Mouse (Mus musculus) embryonic facial prominence, embryonic 14.5 days (tissue): ENCODE data around the gene Wbp11. TPM values are rescaled to one million over a fixed set of nuclear protein-coding genes. Genes with fewer than 3 reads are reported as not detected.

Source experiments
- ATAC-seq: fragments of 200-750 bp; cut with Nextera tagmentation; 2 replicates; pipeline ENCODE4 v1.8.0; 2017; ENCODE audit warnings: low read depth, moderate number of reproducible peaks, moderate TSS enrichment
- DNase-seq: peaks from one replicate; pipeline ENCODE4 v3.0.0-alpha.2; 2015; ENCODE audit warnings: low spot score
- H3K27ac ChIP-seq: fragments of 300-500 bp; sonication (generic); replicated peaks from 2 replicates; pipeline ENCODE4 v1.5.1; 2014; ENCODE audit warnings: low read depth, mild to moderate bottlenecking, low read length, moderate library complexity
- H3K27me3 ChIP-seq: fragments of 300-500 bp; sonication (generic); replicated peaks from 2 replicates; pipeline ENCODE4 v1.6.1; 2014; ENCODE audit warnings: low read length; ENCODE audit not compliant: control insufficient read depth, insufficient read depth
- H3K36me3 ChIP-seq: fragments of 300-500 bp; sonication (generic); 2 replicates; pipeline ENCODE4 v1.6.1; 2014; ENCODE audit warnings: low read length, mixed read lengths; ENCODE audit not compliant: control insufficient read depth, insufficient read depth
- H3K4me1 ChIP-seq: fragments of 300-500 bp; sonication (generic); 2 replicates; pipeline ENCODE4 v1.6.1; 2014; ENCODE audit warnings: antibody characterized with exemption, low read length; ENCODE audit not compliant: control insufficient read depth, insufficient read depth
- H3K4me2 ChIP-seq: fragments of 300-500 bp; sonication (generic); 2 replicates; pipeline ENCODE4 v1.6.1; 2014; ENCODE audit warnings: low read depth, mild to moderate bottlenecking, low read length, moderate library complexity, mixed read lengths
- H3K4me3 ChIP-seq: fragments of 300-500 bp; sonication (generic); 2 replicates; pipeline ENCODE4 v1.5.1; 2014; ENCODE audit warnings: low read depth, mild to moderate bottlenecking, low read length
- H3K9ac ChIP-seq: fragments of 300-500 bp; sonication (generic); 2 replicates; pipeline ENCODE4 v1.6.1; 2014; ENCODE audit warnings: low read depth, mild to moderate bottlenecking, low read length, moderate library complexity, mixed read lengths
- H3K9me3 ChIP-seq: fragments of 300-500 bp; sonication (generic); 2 replicates; pipeline ENCODE4 v1.6.1; 2016; ENCODE audit warnings: low read length; ENCODE audit not compliant: control insufficient read depth
- WGBS: fragments of 180-500 bp; shearing (Covaris S2); extraction: QIAGEN DNeasy Blood & Tissue Kit; methylation state at CpG from one replicate; pipeline ENCODE4 v1.1.7; 2014; 5-methylcytosine and 5-hydroxymethylcytosine counted together
- polyA plus RNA-seq: library from polyadenylated mRNA; unstranded; fragments of >200 nt; fragmentation: Nextera tagmentation; extraction: Ambion mirVana; gene quantifications from 2 replicates; pipeline ENCODE4 v1.2.1, GENCODE M21; 2014

Gene Wbp11
- polyA plus RNA-seq, 1 experiment from 2014 or later: 94.7 TPM

DNA sequence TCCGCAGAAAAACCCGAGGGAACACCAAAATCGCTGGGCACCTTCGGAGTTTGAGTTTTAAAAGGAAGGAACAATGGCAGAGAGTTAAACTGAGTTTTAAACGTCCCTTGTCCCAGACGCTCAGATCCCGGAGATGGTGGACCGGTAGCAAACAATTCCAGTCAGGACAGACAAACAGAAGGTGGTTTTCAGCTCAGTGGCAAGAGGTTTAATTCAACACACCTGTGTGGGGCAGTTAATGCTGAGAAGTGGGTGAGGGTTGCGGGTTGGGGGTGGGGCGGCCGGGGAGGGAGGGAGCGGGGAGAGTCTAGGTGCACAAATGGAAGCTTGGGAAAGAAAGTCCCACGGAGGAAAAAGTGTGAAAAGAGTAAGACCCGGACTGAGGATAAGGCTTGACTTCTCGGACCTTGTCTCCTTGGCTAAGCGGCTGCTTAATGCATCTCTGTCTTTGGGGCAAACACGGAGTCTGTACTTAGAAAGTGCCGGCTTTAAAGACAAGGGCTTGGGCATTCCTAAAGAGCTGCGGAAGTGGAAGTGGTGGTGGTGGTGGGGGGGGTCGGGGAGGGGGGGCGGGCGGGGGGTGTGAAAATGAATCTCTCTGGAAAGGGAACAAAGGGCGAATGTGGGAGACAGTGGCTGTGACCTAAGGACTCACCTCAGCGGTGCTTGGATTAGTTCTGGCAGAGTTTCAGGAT, 34.1 kb downstream of the Wbp11 start:
- peak overlapping the region; percentile 64 for H3K9ac ChIP-seq
- H3K4me1 ChIP-seq: peaks cover 9% of the 10 kb centered on the region
- no peak overlapping the region for H3K27ac ChIP-seq
- DNase-seq (no peak), ATAC-seq (0 out of 2 replicates have a peak, but pooled peaks have one; percentile 15)
- peaks cover 14% of the 10 kb centered on the region; the same call in 1 of the 2 replicates for H3K27me3 ChIP-seq
- H3K9me3 ChIP-seq: no peaks in the 10 kb centered on the region
- peak overlapping the region; percentile 86 for H3K4me2 ChIP-seq
- no peaks in the 10 kb centered on the region for H3K36me3 ChIP-seq
- H3K4me3 ChIP-seq: peak overlapping the region; percentile 39
- WGBS: under 1% methylated on average over 23 of the region's 24 CpGs

DNA sequence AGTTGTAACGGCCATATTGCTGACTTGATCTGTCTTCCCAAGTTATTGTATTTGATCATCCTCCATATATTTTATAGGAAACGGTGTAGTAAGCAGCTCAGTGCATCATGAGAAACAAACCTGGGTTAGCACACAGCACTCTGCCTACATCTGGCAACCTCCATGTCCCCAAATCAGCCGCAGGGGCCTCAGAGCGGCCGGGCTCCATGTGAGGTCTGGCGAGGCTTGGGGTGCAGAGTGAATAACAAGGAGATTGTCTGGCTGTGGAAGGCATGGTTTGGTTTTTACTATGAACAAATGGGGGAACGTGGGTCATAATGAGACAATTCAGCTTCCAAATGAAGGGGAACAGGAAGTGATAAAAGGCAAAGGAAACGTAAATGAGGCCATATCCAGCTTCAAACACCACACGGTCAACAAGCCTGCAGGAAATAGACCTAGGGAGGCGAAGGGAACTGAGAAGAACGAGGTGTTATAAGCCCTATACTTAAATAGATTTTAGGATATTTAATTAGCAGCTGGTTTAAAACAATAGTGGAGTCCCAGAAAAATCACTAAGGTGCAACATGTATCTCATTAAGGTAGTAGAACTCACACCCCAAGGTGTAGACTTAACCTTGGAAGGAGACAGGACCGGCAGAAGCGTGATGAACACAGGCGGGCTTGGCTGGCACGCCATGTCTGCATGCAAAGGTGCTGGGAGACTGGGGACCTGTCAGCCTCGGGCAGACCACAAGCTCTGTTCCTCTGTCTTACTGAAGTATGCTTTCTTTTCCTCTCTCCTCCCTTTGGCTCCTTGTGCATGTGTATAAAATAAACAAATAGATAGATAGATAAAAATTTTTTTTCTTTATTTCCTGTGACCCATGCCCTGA, 34.9 kb downstream of the Wbp11 start:
- no peaks in the 10 kb centered on the region for H3K9me3 ChIP-seq
- WGBS: 24% methylated on average over 16 of the region's 16 CpGs
- no peak overlapping the region for H3K27ac ChIP-seq
- peaks cover 14% of the 10 kb centered on the region; the same call in 1 of the 2 replicates for H3K27me3 ChIP-seq
- ATAC-seq: no peak
- peak overlapping the region; percentile 64 for H3K9ac ChIP-seq
- H3K4me2 ChIP-seq: peak overlapping the region; percentile 86
- DNase-seq: no peak
- H3K36me3 ChIP-seq: no peaks in the 10 kb centered on the region
- peak overlapping the region; percentile 39 for H3K4me3 ChIP-seq
- peaks cover 9% of the 10 kb centered on the region for H3K4me1 ChIP-seq

- peaks cover 9% of the 10 kb centered on the region for H3K4me1 ChIP-seq
- DNase-seq: no peak
- H3K4me3 ChIP-seq: no peak overlapping the region
- H3K27me3 ChIP-seq: peaks cover 11% of the 10 kb centered on the region; the same call in 1 of the 2 replicates
- H3K4me2 ChIP-seq: no peak overlapping the region
- no peak overlapping the region for H3K27ac ChIP-seq
- WGBS: 55% methylated on average over 5 of the region's 5 CpGs
- H3K36me3 ChIP-seq: no peaks in the 10 kb centered on the region
- no peak for ATAC-seq
- no peaks in the 10 kb centered on the region for H3K9me3 ChIP-seq
- no peak overlapping the region for H3K9ac ChIP-seq
Observed at GRCm38 (mm10) chr6:136789391-136789971, 38.6 kb downstream of the Wbp11 start.

DNA sequence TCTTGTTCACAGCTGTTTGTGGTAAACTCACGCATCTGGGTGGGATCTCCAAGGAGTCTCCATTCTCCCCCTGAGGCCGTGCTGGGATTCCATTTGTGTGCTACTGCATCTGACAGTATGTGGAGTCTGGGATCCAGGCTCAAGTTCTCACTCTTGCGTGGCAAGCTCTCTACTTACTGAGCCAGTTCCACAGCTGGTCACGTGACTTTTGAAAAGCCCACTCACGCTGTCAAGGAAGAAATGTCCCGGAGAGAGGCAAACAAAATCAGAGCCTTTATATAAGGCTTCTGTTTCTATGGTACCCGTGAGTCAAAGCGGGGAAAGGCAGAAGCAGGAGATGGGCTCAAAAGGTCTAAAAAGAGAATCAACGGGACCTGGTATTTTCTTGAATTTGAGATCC, 45.3 kb downstream of the Wbp11 start:
- H3K4me1 ChIP-seq: no peaks in the 10 kb centered on the region
- H3K4me2 ChIP-seq: no peak overlapping the region
- no peaks in the 10 kb centered on the region for H3K36me3 ChIP-seq
- no peaks in the 10 kb centered on the region for H3K27me3 ChIP-seq
- ATAC-seq (no peak), DNase-seq (no peak)
- H3K9me3 ChIP-seq: no peaks in the 10 kb centered on the region
- no peak overlapping the region for H3K4me3 ChIP-seq
- 73% methylated on average over 9 of the region's 9 CpGs for WGBS
- H3K27ac ChIP-seq: no peak overlapping the region
- H3K9ac ChIP-seq: no peak overlapping the region

DNA sequence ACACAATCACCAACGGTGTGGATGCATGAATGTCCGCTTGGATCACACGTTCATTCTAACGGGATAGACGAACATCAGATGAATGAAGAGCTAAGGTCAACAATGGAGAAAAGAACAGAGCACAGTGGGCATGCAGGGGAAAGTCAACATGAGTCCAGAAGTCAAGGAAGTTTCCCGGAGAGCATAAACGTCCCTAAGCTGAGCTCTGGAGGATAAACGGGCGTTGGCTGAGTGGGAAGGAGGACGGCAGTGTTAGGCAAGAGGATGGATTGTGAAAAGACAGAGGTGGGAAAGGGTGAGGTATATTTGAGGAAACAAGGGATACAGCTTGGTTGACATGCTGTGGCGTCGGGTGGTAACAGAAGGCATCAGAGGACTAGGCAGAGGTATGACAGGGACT, 45.9 kb downstream of the Wbp11 start:
- no peak for DNase-seq
- Histone ChIP-seq H3K36me3 (no peaks in the 10 kb centered on the region), H3K9ac (no peak overlapping the region), H3K27me3 (no peaks in the 10 kb centered on the region), H3K27ac (no peak overlapping the region), H3K4me3 (no peak overlapping the region), H3K9me3 (no peaks in the 10 kb centered on the region), H3K4me1 (no peaks in the 10 kb centered on the region), H3K4me2 (no peak overlapping the region)
- WGBS: 85% methylated on average over 12 of the region's 12 CpGs
- no peak for ATAC-seq

- Histone ChIP-seq H3K27me3 (no peaks in the 10 kb centered on the region), H3K27ac (no peak within 1 kb of the TSS), H3K9me3 (no peaks in the 10 kb centered on the region), H3K4me3 (no peak within 1 kb of the TSS), H3K4me1 (no peaks in the 10 kb centered on the region), H3K9ac (no peak within 1 kb of the TSS), H3K4me2 (no peak within 1 kb of the TSS), H3K36me3 (no peaks in the 10 kb centered on the region)
- DNase-seq: no peak
- 79% methylated on average over 20 of the region's 20 CpGs for WGBS
- ATAC-seq: no peak
Observed at GRCm38 (mm10) chr6:136781377-136781986, 46.6 kb downstream of the Wbp11 start, which contains the start of gene Gucy2c. Gucy2c (minus strand) TSS chr6:136781765.

DNA sequence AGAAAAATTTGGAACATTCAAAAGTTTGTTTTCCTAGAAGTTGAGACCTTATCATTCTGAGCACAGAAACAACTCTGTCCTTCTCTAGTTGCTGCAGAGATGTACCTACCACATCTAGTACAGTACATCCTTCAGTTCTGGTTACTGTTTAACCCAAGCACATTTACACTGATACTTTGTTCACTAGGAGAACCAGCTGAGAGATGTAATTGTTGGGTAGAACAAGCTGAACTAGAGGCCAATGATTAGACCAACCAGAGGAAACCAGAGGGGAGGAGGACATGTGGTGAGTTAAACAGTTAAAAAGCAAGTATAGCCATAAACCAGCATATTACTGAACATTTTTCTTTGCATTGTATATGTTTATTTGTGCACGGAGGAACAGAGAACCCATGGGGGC, 51.6 kb downstream of the Wbp11 start:
- no peaks in the 10 kb centered on the region for H3K27me3 ChIP-seq
- ATAC-seq (no peak), DNase-seq (no peak)
- no peak overlapping the region for H3K9ac ChIP-seq
- H3K36me3 ChIP-seq: no peaks in the 10 kb centered on the region
- H3K9me3 ChIP-seq: no peaks in the 10 kb centered on the region
- no peak overlapping the region for H3K4me3 ChIP-seq
- no peak overlapping the region for H3K4me2 ChIP-seq
- 95% methylated on average over 1 of the region's 1 CpGs for WGBS
- no peaks in the 10 kb centered on the region for H3K4me1 ChIP-seq
- H3K27ac ChIP-seq: no peak overlapping the region

GRCm38 (mm10) chr6:136769859-136770258, 58.2 kb downstream of the Wbp11 start:
- no peaks in the 10 kb centered on the region for H3K9me3 ChIP-seq
- 83% methylated on average over 7 of the region's 7 CpGs for WGBS
- no peak overlapping the region for H3K4me3 ChIP-seq
- ATAC-seq: no peak
- no peak for DNase-seq
- H3K27ac ChIP-seq: no peak overlapping the region
- no peaks in the 10 kb centered on the region for H3K27me3 ChIP-seq
- no peak overlapping the region for H3K4me2 ChIP-seq
- no peak overlapping the region for H3K9ac ChIP-seq
- H3K36me3 ChIP-seq: no peaks in the 10 kb centered on the region
- H3K4me1 ChIP-seq: no peaks in the 10 kb centered on the region
